Mouse (Mus musculus) liver, postnatal 0 days (tissue): ENCODE data around the gene Abr.

Experiments used
- CTCF ChIP-seq: sonication (generic); IDR thresholded peaks from 2 replicates; pipeline ENCODE4 v1.5.1; 2016; ENCODE audit warnings: antibody characterized with exemption, low read depth
- EP300 ChIP-seq: IDR thresholded peaks from 2 replicates; pipeline ENCODE4 v1.6.1; 2016; ENCODE audit warnings: antibody characterized with exemption, low read depth, mild to moderate bottlenecking

GRCm38 (mm10) chr11:76666002-76666649 is 44.0 kb upstream of the Abr start:
- TF ChIP-seq CTCF (no peak), EP300 (no peak)
